Mouse (Mus musculus) kidney, postnatal 0 days (tissue): ENCODE measurements around the gene Ferd3l. TPM values are rescaled to one million over a fixed set of nuclear protein-coding genes. Genes with fewer than 3 reads are reported as not detected.

ENCODE experiments used
- ATAC-seq: fragments of 200-750 bp; cut with Nextera tagmentation; replicated peaks from 2 replicates; pipeline ENCODE4 v1.8.0; 2017; ENCODE audit warnings: low read depth, moderate number of reproducible peaks, moderate TSS enrichment, moderate library complexity; ENCODE audit not compliant: low FRiP score
- DNase-seq: peaks from one replicate; pipeline ENCODE4 v3.0.0-alpha.2; 2016; ENCODE audit warnings: low spot score
- H3K27ac ChIP-seq: fragments of 300-500 bp; sonication (generic); 2 replicates; pipeline ENCODE4 v1.5.1; 2014; ENCODE audit warnings: mild to moderate bottlenecking
- H3K27me3 ChIP-seq: fragments of 300-500 bp; sonication (generic); 2 replicates; pipeline ENCODE4 v1.6.1; 2014; ENCODE audit warnings: low read length, mixed read lengths; ENCODE audit not compliant: insufficient read depth
- H3K36me3 ChIP-seq: fragments of 300-500 bp; sonication (generic); 2 replicates; pipeline ENCODE4 v1.6.1; 2014; ENCODE audit warnings: low read length, mixed read lengths; ENCODE audit not compliant: insufficient read depth
- H3K4me1 ChIP-seq: fragments of 300-500 bp; sonication (generic); replicated peaks from 2 replicates; pipeline ENCODE4 v1.6.1; 2014; ENCODE audit warnings: antibody characterized with exemption, low read length, mixed read lengths; ENCODE audit not compliant: insufficient read depth
- H3K4me2 ChIP-seq: fragments of 300-500 bp; sonication (generic); 2 replicates; pipeline ENCODE4 v1.6.1; 2014; ENCODE audit warnings: mild to moderate bottlenecking, low read length, moderate library complexity, mixed read lengths
- H3K4me3 ChIP-seq: fragments of 300-500 bp; sonication (generic); replicated peaks from 2 replicates; pipeline ENCODE4 v1.5.1; 2014; ENCODE audit warnings: low read depth, low read length
- H3K9ac ChIP-seq: fragments of 300-500 bp; sonication (generic); 2 replicates; pipeline ENCODE4 v1.6.1; 2014; ENCODE audit warnings: low read depth, low read length
- H3K9me3 ChIP-seq: fragments of 300-500 bp; sonication (generic); replicated peaks from 2 replicates; pipeline ENCODE4 v1.6.1; 2016; ENCODE audit warnings: low read length, inconsistent platforms, mixed read lengths
- CTCF ChIP-seq: IDR thresholded peaks from 2 replicates; pipeline ENCODE4 v1.5.1; 2016; ENCODE audit warnings: antibody characterized with exemption, low read depth, mild to moderate bottlenecking, moderate library complexity
- WGBS: fragments of 180-500 bp; shearing (Covaris S2); extraction: QIAGEN DNeasy Blood & Tissue Kit; methylation state at CpG from one replicate; pipeline ENCODE4 v1.1.7; 2014; 5-methylcytosine and 5-hydroxymethylcytosine counted together
- polyA plus RNA-seq: library from polyadenylated mRNA; unstranded; fragments of >200 nt; fragmentation: Nextera tagmentation; extraction: Ambion mirVana; gene quantifications from 2 replicates; pipeline ENCODE4 v1.2.1, GENCODE M21; 2015

The Ferd3l gene
- polyA plus RNA-seq, 1 experiment from 2014 or later: not detected

- Histone ChIP-seq H3K27ac (no peak overlapping the region), H3K36me3 (no peaks in the 10 kb centered on the region), H3K4me3 (no peak overlapping the region), H3K4me2 (no peak overlapping the region), H3K27me3 (peaks cover 67% of the 10 kb centered on the region), H3K4me1 (peaks cover 11% of the 10 kb centered on the region), H3K9me3 (no peaks in the 10 kb centered on the region), H3K9ac (no peak overlapping the region)
- 44% methylated on average over 2 of the region's 2 CpGs for WGBS
- DNase-seq: no peak
- ATAC-seq: no peak
- TF ChIP-seq CTCF: no peak
These were observed 36.2 kb downstream of the Ferd3l start for GRCm38 (mm10) chr12:33964427-33964826.

- no peak overlapping the region for H3K4me2 ChIP-seq
- no peaks in the 10 kb centered on the region for H3K9me3 ChIP-seq
- H3K27ac ChIP-seq: no peak overlapping the region
- no peak for DNase-seq
- no peak overlapping the region for H3K4me3 ChIP-seq
- ATAC-seq: no peak
- peaks cover 11% of the 10 kb centered on the region for H3K4me1 ChIP-seq
- TF ChIP-seq CTCF: no peak
- peaks cover 66% of the 10 kb centered on the region for H3K27me3 ChIP-seq
- no peak overlapping the region for H3K9ac ChIP-seq
- no peaks in the 10 kb centered on the region for H3K36me3 ChIP-seq
- WGBS: 21% methylated on average over 5 of the region's 5 CpGs
These were observed 37.6 kb downstream of the Ferd3l start for GRCm38 (mm10) chr12:33965661-33966360.

- H3K4me1 ChIP-seq: peaks cover 11% of the 10 kb centered on the region
- no peaks in the 10 kb centered on the region for H3K36me3 ChIP-seq
- 2% methylated on average over 35 of the region's 35 CpGs for WGBS
- peak overlapping the region; percentile 21 for H3K4me3 ChIP-seq
- no peaks in the 10 kb centered on the region for H3K9me3 ChIP-seq
- H3K27me3 ChIP-seq: peaks cover 61% of the 10 kb centered on the region
- no peak for TF ChIP-seq CTCF
- DNase-seq (peak; percentile 58), ATAC-seq (no peak; the same call in 1 of the 2 replicates)
- H3K27ac ChIP-seq: no peak overlapping the region
- no peak overlapping the region for H3K9ac ChIP-seq
- peak overlapping the region; percentile 48 for H3K4me2 ChIP-seq
These were observed 38.5 kb downstream of the Ferd3l start for GRCm38 (mm10) chr12:33966490-33967415.

DNA sequence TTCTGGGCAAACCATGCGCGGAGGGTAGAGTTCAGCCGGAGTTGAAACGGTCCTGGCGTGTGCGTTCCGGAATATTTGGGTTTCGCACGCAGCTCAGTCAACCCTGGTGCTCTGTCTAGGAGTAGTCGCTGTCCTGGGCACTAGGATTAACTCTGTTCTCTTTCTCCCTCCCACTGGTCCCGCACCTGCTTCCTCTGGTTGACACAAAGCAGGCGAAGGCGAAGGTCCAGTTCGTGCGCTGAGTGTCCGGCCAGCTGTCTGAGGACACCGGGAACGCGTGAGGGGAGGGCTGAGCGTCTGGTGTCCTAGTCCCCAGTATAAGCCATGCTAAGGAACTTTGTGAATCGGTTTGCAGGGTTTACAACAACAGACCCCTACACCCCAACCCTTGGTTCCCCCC is 39.3 kb downstream of the Ferd3l start:
- Histone ChIP-seq H3K4me3 (peak overlapping the region; percentile 21), H3K27ac (no peak overlapping the region), H3K27me3 (peaks cover 55% of the 10 kb centered on the region), H3K4me2 (peak overlapping the region; percentile 48), H3K4me1 (peaks cover 11% of the 10 kb centered on the region), H3K9ac (no peak overlapping the region), H3K9me3 (no peaks in the 10 kb centered on the region), H3K36me3 (no peaks in the 10 kb centered on the region)
- DNase-seq (no peak), ATAC-seq (peak; percentile 61; the same call in 1 of the 2 replicates)
- WGBS: under 1% methylated on average over 21 of the region's 21 CpGs
- no peak for TF ChIP-seq CTCF

GRCm38 (mm10) chr12:33968041-33968897 is 40.0 kb downstream of the Ferd3l start:
- no peak for DNase-seq
- no peak overlapping the region for H3K9ac ChIP-seq
- WGBS: 6% methylated on average over 37 of the region's 37 CpGs

DNA sequence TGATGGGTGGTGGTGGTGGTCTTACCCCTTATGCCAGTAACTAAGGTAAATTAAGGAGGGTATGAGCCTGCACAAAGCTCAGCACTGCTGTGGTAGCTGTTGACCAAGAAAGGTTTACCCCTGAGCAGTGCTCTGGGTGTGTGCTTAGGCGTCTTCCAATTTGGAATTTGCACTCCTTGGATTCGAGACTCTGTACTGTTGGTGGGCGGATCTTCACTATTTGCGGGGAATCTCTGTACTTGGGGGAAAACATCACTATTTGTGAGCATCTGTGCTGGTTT is 40.6 kb downstream of the Ferd3l start:
- no peak overlapping the region for H3K4me3 ChIP-seq
- DNase-seq (no peak), ATAC-seq (no peak)
- H3K4me1 ChIP-seq: peaks cover 11% of the 10 kb centered on the region
- no peak overlapping the region for H3K27ac ChIP-seq
- no peaks in the 10 kb centered on the region for H3K36me3 ChIP-seq
- no peak overlapping the region for H3K9ac ChIP-seq
- no peak overlapping the region for H3K4me2 ChIP-seq
- H3K27me3 ChIP-seq: peaks cover 53% of the 10 kb centered on the region
- no peaks in the 10 kb centered on the region for H3K9me3 ChIP-seq
- TF ChIP-seq CTCF: no peak
- 35% methylated on average over 4 of the region's 4 CpGs for WGBS

More at GRCm38 (mm10) chr12:33968041-33968897, 40.0 kb downstream of the Ferd3l start:
- Histone ChIP-seq H3K4me2 (peak overlapping the region; percentile 48), H3K36me3 (no peaks in the 10 kb centered on the region), H3K27me3 (peaks cover 55% of the 10 kb centered on the region), H3K4me3 (no peak overlapping the region), H3K9me3 (no peaks in the 10 kb centered on the region), H3K27ac (no peak overlapping the region), H3K4me1 (peaks cover 11% of the 10 kb centered on the region)
- TF ChIP-seq CTCF: no peak
- no peak for ATAC-seq

Other genes with a start within 250 kb of the Ferd3l start
- gene Twist1, start 29.2 kb downstream of the Ferd3l start, polyA plus RNA-seq: 3.9 and 4.3 TPM in 2 replicates